Mouse (Mus musculus): ENCODE data around the gene Fbxo48. TPM values are rescaled to one million over a fixed set of nuclear protein-coding genes. Genes with fewer than 3 reads are reported as not detected.

Gene Fbxo48
- 1.3 and 1.4 TPM in 2 replicates for polyA plus RNA-seq (2015; fragmentation: Nextera tagmentation; extraction: Ambion mirVana)

GRCm38 (mm10) chr11:16950976-16951760, at the start of gene Fbxo48:
Gene Fbxo48, plus strand, starts transcription at chr11:16951375.
- Histone ChIP-seq H3K36me3 (no peaks in the 10 kb centered on the region), H3K9ac (peak within 1 kb of the TSS; percentile 61), H3K4me2 (peak within 1 kb of the TSS; percentile 87), H3K4me3 (peak within 1 kb of the TSS; percentile 72), H3K27me3 (no peaks in the 10 kb centered on the region), H3K4me1 (peaks cover 8% of the 10 kb centered on the region), H3K27ac (peak within 1 kb of the TSS; percentile 61), H3K9me3 (no peaks in the 10 kb centered on the region)
- under 1% methylated on average over 38 of the region's 38 CpGs for WGBS
- ATAC-seq (ENCODE audit: insufficient number of reproducible peaks, low FRiP score, low TSS enrichment, low read depth): peak; percentile 99

DNA sequence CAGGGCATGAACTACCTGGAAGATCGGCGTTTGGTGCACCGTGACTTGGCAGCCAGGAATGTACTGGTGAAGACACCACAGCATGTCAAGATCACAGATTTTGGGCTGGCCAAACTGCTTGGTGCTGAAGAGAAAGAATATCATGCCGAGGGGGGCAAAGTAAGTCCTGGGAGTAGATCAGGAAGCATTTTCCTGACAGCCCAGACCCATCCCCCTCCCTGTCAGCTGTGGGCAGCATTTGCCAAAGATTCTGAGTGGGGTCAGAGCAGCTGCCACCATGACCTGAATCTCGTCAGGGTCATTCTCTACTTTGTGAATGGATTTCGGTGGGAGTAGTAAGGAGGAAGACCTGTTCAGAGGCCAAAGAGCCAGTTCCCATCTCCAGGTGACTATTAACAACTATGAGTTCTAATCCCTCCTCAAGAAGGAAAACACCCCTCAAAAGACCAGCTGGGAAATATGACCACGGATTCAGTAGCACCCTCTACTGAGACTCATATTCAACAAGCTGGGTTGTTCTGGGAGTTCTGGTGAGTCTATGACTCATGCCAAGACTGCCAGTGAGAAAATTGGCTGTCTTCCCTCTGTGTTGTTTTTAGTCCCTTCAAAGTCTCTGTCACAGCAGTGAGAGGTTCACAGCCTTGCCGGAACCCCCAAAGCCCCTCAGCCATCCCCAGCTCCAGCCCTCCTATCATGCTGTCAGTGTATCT, 46.7 kb upstream of the Fbxo48 start:
- peaks cover 12% of the 10 kb centered on the region for H3K4me1 ChIP-seq
- H3K4me2 ChIP-seq: no peak overlapping the region
- H3K27me3 ChIP-seq: no peaks in the 10 kb centered on the region
- H3K36me3 ChIP-seq: peaks cover 41% of the 10 kb centered on the region
- WGBS: 67% methylated on average over 8 of the region's 8 CpGs
- H3K4me3 ChIP-seq: no peak overlapping the region
- no peak overlapping the region for H3K27ac ChIP-seq
- H3K9ac ChIP-seq: no peak overlapping the region
- no peak for ATAC-seq (ENCODE audit: insufficient number of reproducible peaks, low FRiP score, low TSS enrichment, low read depth)
- no peaks in the 10 kb centered on the region for H3K9me3 ChIP-seq

DNA sequence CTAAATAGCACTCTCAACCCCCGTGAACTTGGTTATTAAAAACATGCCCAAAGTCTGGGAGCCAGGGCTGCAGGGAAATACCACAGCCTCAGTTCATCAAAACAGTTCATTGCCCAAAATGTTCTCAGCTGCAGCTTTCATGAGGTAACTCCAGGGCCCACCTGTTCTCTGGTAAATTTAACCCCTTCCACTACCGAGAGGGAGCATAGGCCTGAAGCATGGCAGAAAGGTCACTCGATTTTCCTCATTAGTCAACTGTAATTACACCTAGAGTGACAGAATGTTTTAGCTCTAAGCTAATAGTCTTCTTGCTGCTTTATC, 46.2 kb upstream of the Fbxo48 start:
- H3K27ac ChIP-seq: no peak overlapping the region
- no peak for ATAC-seq (ENCODE audit: insufficient number of reproducible peaks, low FRiP score, low TSS enrichment, low read depth)
- H3K27me3 ChIP-seq: no peaks in the 10 kb centered on the region
- H3K4me2 ChIP-seq: no peak overlapping the region
- 34% methylated on average over 3 of the region's 3 CpGs for WGBS
- no peak overlapping the region for H3K4me3 ChIP-seq
- H3K9me3 ChIP-seq: no peaks in the 10 kb centered on the region
- peaks cover 44% of the 10 kb centered on the region for H3K36me3 ChIP-seq
- H3K9ac ChIP-seq: no peak overlapping the region
- peaks cover 12% of the 10 kb centered on the region for H3K4me1 ChIP-seq

- H3K27ac ChIP-seq: no peak overlapping the region
- no peak for ATAC-seq (ENCODE audit: insufficient number of reproducible peaks, low FRiP score, low TSS enrichment, low read depth)
- peaks cover 10% of the 10 kb centered on the region for H3K4me1 ChIP-seq
- no peaks in the 10 kb centered on the region for H3K9me3 ChIP-seq
- H3K27me3 ChIP-seq: no peaks in the 10 kb centered on the region
- WGBS: 98% methylated on average over 2 of the region's 2 CpGs
- no peak overlapping the region for H3K4me2 ChIP-seq
- H3K9ac ChIP-seq: no peak overlapping the region
- H3K4me3 ChIP-seq: no peak overlapping the region
- peaks cover 57% of the 10 kb centered on the region for H3K36me3 ChIP-seq
These were observed 44.6 kb upstream of the Fbxo48 start for GRCm38 (mm10) chr11:16906530-16906929.

- Histone ChIP-seq H3K4me2 (no peak overlapping the region), H3K9me3 (no peaks in the 10 kb centered on the region), H3K36me3 (peaks cover 68% of the 10 kb centered on the region), H3K27me3 (no peaks in the 10 kb centered on the region), H3K4me3 (no peak overlapping the region), H3K27ac (no peak overlapping the region), H3K9ac (no peak overlapping the region), H3K4me1 (peaks cover 9% of the 10 kb centered on the region)
- WGBS: 83% methylated on average over 1 of the region's 1 CpGs
- no peak for ATAC-seq (ENCODE audit: insufficient number of reproducible peaks, low FRiP score, low TSS enrichment, low read depth)
These were observed 43.6 kb upstream of the Fbxo48 start for GRCm38 (mm10) chr11:16907517-16908129.

DNA sequence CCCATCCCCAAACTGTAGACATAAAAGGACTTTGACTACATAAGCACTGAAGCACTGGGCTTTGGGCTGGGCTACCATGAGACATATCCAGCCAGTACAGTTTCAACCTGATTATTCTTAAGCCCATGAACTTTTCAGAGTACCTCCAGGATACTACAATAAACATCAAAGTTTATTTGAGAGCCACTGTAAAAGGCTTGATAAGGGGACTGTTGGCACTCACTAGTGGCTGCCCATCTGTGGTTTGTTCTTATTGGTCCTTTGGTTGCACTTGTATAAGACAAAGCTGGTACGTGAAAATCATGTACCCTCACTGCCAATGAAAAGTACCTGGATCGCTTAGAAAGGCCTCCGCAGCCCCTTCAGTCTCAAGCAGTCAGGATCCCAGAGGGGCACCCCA, 36.4 kb upstream of the Fbxo48 start:
- no peak overlapping the region for H3K4me2 ChIP-seq
- no peaks in the 10 kb centered on the region for H3K9me3 ChIP-seq
- WGBS: 71% methylated on average over 3 of the region's 3 CpGs
- no peak overlapping the region for H3K27ac ChIP-seq
- H3K4me3 ChIP-seq: no peak overlapping the region
- no peaks in the 10 kb centered on the region for H3K27me3 ChIP-seq
- ATAC-seq (ENCODE audit: insufficient number of reproducible peaks, low FRiP score, low TSS enrichment, low read depth): no peak
- H3K4me1 ChIP-seq: no peaks in the 10 kb centered on the region
- H3K9ac ChIP-seq: no peak overlapping the region
- peaks cover 27% of the 10 kb centered on the region for H3K36me3 ChIP-seq

GRCm38 (mm10) chr11:16915850-16916249, 35.3 kb upstream of the Fbxo48 start:
- no peaks in the 10 kb centered on the region for H3K27me3 ChIP-seq
- H3K9ac ChIP-seq: no peak overlapping the region
- H3K27ac ChIP-seq: no peak overlapping the region
- peaks cover 21% of the 10 kb centered on the region for H3K36me3 ChIP-seq
- 75% methylated on average over 5 of the region's 5 CpGs for WGBS
- H3K9me3 ChIP-seq: no peaks in the 10 kb centered on the region
- no peak for ATAC-seq (ENCODE audit: insufficient number of reproducible peaks, low FRiP score, low TSS enrichment, low read depth)
- no peaks in the 10 kb centered on the region for H3K4me1 ChIP-seq
- H3K4me3 ChIP-seq: no peak overlapping the region
- H3K4me2 ChIP-seq: no peak overlapping the region

- Histone ChIP-seq H3K4me2 (no peak overlapping the region), H3K27ac (no peak overlapping the region), H3K27me3 (no peaks in the 10 kb centered on the region), H3K4me1 (no peaks in the 10 kb centered on the region), H3K9ac (no peak overlapping the region), H3K36me3 (peaks cover 5% of the 10 kb centered on the region), H3K9me3 (no peaks in the 10 kb centered on the region), H3K4me3 (no peak overlapping the region)
- 95% methylated on average over 2 of the region's 2 CpGs for WGBS
- no peak for ATAC-seq (ENCODE audit: insufficient number of reproducible peaks, low FRiP score, low TSS enrichment, low read depth)
These were observed 33.7 kb upstream of the Fbxo48 start for GRCm38 (mm10) chr11:16917512-16917911.

GRCm38 (mm10) chr11:16932159-16932558, 19.0 kb upstream of the Fbxo48 start:
- WGBS: 91% methylated on average over 3 of the region's 3 CpGs
- no peaks in the 10 kb centered on the region for H3K36me3 ChIP-seq
- H3K4me3 ChIP-seq: no peak overlapping the region
- no peaks in the 10 kb centered on the region for H3K9me3 ChIP-seq
- H3K4me2 ChIP-seq: no peak overlapping the region
- no peak overlapping the region for H3K27ac ChIP-seq
- H3K4me1 ChIP-seq: 0 out of 2 replicates have a peak, but pooled peaks cover 5% of the 10 kb centered on the region
- H3K9ac ChIP-seq: no peak overlapping the region
- ATAC-seq (ENCODE audit: insufficient number of reproducible peaks, low FRiP score, low TSS enrichment, low read depth): no peak
- H3K27me3 ChIP-seq: no peaks in the 10 kb centered on the region

DNA sequence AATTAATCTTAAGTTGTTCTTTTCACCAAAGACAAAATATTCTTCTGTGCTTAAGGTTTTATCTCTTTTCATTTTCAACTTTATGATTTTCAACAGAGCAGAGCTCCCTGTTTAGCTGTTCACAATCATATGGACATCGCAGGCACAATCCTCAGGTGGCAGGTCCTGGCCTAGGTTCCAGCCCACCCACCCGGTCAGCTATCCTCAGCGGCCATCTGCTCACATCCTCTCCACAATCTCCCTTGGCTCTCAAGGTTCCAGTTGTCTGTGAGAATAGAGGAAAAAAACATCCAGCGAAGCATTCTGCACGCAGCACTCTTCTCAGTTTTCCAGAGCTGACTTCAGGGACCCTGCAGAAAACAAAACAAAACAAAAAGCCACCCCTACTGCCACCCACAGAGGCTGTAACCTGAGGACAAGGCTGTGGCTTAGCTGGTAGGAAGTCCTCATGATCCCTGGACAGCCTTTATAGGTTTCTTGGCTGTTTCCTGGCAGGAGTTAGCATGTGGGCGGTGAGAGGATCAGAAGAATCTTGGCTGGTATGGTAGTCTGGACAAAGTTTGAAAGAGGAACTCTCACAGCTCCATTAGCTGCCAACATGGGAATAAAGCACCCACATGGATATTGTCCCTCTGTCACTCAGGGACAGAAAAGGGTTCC, 15.5 kb upstream of the Fbxo48 start:
- WGBS: 63% methylated on average over 6 of the region's 6 CpGs
- Histone ChIP-seq H3K27ac (no peak overlapping the region), H3K27me3 (no peaks in the 10 kb centered on the region), H3K4me3 (no peak overlapping the region), H3K36me3 (no peaks in the 10 kb centered on the region), H3K4me1 (0 out of 2 replicates have a peak, but pooled peaks cover 5% of the 10 kb centered on the region), H3K4me2 (no peak overlapping the region), H3K9me3 (no peaks in the 10 kb centered on the region), H3K9ac (no peak overlapping the region)
- ATAC-seq (ENCODE audit: insufficient number of reproducible peaks, low FRiP score, low TSS enrichment, low read depth): 0 out of 2 replicates have a peak, but pooled peaks have one; percentile 24

GRCm38 (mm10) chr11:16941103-16941793, 9.9 kb upstream of the Fbxo48 start:
- WGBS: 72% methylated on average over 4 of the region's 4 CpGs

More at GRCm38 (mm10) chr11:16941103-16941793, 9.9 kb upstream of the Fbxo48 start:
- Histone ChIP-seq H3K27ac (no peak overlapping the region), H3K9ac (no peak overlapping the region), H3K4me3 (no peak overlapping the region), H3K36me3 (no peaks in the 10 kb centered on the region), H3K9me3 (no peaks in the 10 kb centered on the region), H3K4me1 (no peaks in the 10 kb centered on the region), H3K27me3 (no peaks in the 10 kb centered on the region), H3K4me2 (no peak overlapping the region)
- no peak for ATAC-seq (ENCODE audit: insufficient number of reproducible peaks, low FRiP score, low TSS enrichment, low read depth)
